Mouse (Mus musculus): ENCODE data around the gene Gm7971. TPM values are rescaled to one million over a fixed set of nuclear protein-coding genes. Genes with fewer than 3 reads are reported as not detected.
"Not testable (repeated sequence)": the region's sequence is repeated elsewhere in the genome, so short reads cannot be mapped to it uniquely, and the experiment has no call there.

The Gm7971 gene
- polyA plus RNA-seq (2014; fragmentation: Nextera tagmentation; extraction: Ambion mirVana): not detected in 2 replicates

GRCm38 (mm10) chr5:95594775-95595174 lies at the start of gene Gm7971:
Gm7971 (minus strand) TSS chr5:95594875.
- H3K4me2 ChIP-seq; H3K27ac ChIP-seq (ENCODE audit: low read depth); H3K4me1 ChIP-seq (ENCODE audit: insufficient read depth); H3K27me3 ChIP-seq (ENCODE audit: insufficient read depth, low read length); H3K9me3 ChIP-seq (ENCODE audit: low read depth, low read length); H3K36me3 ChIP-seq (ENCODE audit: insufficient read depth); H3K4me3 ChIP-seq (ENCODE audit: low read depth, low read length); H3K9ac ChIP-seq; DNase-seq; ATAC-seq (ENCODE audit: insufficient read depth): not testable (repeated sequence)
- no CpG with 5 or more reads among the region's 1 CpGs for WGBS

Other genes starting within 250 kb of the Gm7971 start
- not detected in 2 replicates for gene D5Ertd577e, start 138.1 kb downstream of the Gm7971 start, polyA plus RNA-seq (2014; fragmentation: Nextera tagmentation; extraction: Ambion mirVana)
- gene Gm3286, start 84.1 kb downstream of the Gm7971 start, polyA plus RNA-seq (2014; fragmentation: Nextera tagmentation; extraction: Ambion mirVana): not detected in 2 replicates
- not detected in 2 replicates for gene Gm7978, start 141.3 kb upstream of the Gm7971 start, polyA plus RNA-seq (2014; fragmentation: Nextera tagmentation; extraction: Ambion mirVana)
- gene Gm7982, start 147.1 kb upstream of the Gm7971 start, polyA plus RNA-seq (2014; fragmentation: Nextera tagmentation; extraction: Ambion mirVana): not detected in 2 replicates
- gene E330014E10Rik, start 181.1 kb upstream of the Gm7971 start, polyA plus RNA-seq (2014; fragmentation: Nextera tagmentation; extraction: Ambion mirVana): not detected in 2 replicates

All from lung, embryonic 14.5 days (tissue).